Mouse (Mus musculus) heart, postnatal 25 days (tissue): ENCODE measurements around the gene Pde4a. TPM values are rescaled to one million over a fixed set of nuclear protein-coding genes. Genes with fewer than 3 reads are reported as not detected.
"Not testable (repeated sequence)": the region's sequence is repeated elsewhere in the genome, so short reads cannot be mapped to it uniquely, and the experiment has no call there.

ENCODE experiments used
- DNase-seq: peaks from one replicate; pipeline ENCODE4 v3.0.0; 2022; ENCODE audit warnings: low spot score
- intact Hi-C: fragments of 180-260 bp; cut with DNase I; formaldehyde crosslinking; loops from one replicate; pipeline ENCODE4 v1.15.1; 2025
- total RNA-seq, 2 experiments: library from RNA; stranded (reverse); gene quantifications; 2 replicates each; pipeline ENCODE4 v1.2.3; 2021

Gene Pde4a
- total RNA-seq, 2 experiments from 2014 or later = 47.1 to 51.6 TPM

GRCm38 (mm10) chr9:21208626-21209025 is 43.1 kb downstream of the Pde4a start:
- DNase-seq = no peak
- intact Hi-C loops = no loop called here

GRCm38 (mm10) chr9:21210821-21211220 is 45.3 kb downstream of the Pde4a start:
- DNase-seq = no peak
- intact Hi-C loops = no loop called here

GRCm38 (mm10) chr9:21211624-21212023 is 46.1 kb downstream of the Pde4a start:
- intact Hi-C loops = no loop called here
- no peak for DNase-seq

- no peak for DNase-seq
- intact Hi-C loops = no loop called here
Observed at GRCm38 (mm10) chr9:21213617-21214190, 48.2 kb downstream of the Pde4a start.

- no peak for DNase-seq
- intact Hi-C loops = no loop called here
Observed at GRCm38 (mm10) chr9:21216050-21216841, 50.7 kb downstream of the Pde4a start.

GRCm38 (mm10) chr9:21219820-21220219 is 54.3 kb downstream of the Pde4a start:
- intact Hi-C loops = no loop called here
- no peak for DNase-seq

GRCm38 (mm10) chr9:21220490-21221382 is 55.2 kb downstream of the Pde4a start:
- DNase-seq = peak; percentile 78
- intact Hi-C loops = no loop called here

- intact Hi-C loops = no loop called here
- DNase-seq = no peak
Observed at GRCm38 (mm10) chr9:21221383-21221929, 55.9 kb downstream of the Pde4a start.

- intact Hi-C loops, DNase-seq: not testable (repeated sequence)
Observed at GRCm38 (mm10) chr9:21223490-21223889, 58.0 kb downstream of the Pde4a start.

- DNase-seq = no peak
- intact Hi-C loops = loop anchor here (2.0 kb wide), 1 partner anchor 187 kb away; the partner anchor contains the start of gene Qtrt1
Observed at GRCm38 (mm10) chr9:21223906-21224305, 58.4 kb downstream of the Pde4a start.

GRCm38 (mm10) chr9:21224576-21225414 is 59.3 kb downstream of the Pde4a start:
- DNase-seq = no peak
- intact Hi-C loops = loop anchor here (2.0 kb wide), 1 partner anchor 186 kb away; the partner anchor contains the start of gene Qtrt1

- intact Hi-C loops = loop anchor here (2.0 kb wide), 1 partner anchor 185 kb away; the partner anchor contains the start of gene Qtrt1
Observed at GRCm38 (mm10) chr9:21225415-21225758, 59.9 kb downstream of the Pde4a start.

GRCm38 (mm10) chr9:21227342-21227741 is 61.8 kb downstream of the Pde4a start:
- intact Hi-C loops = no loop called here
- DNase-seq = no peak

More at GRCm38 (mm10) chr9:21225415-21225758, 59.9 kb downstream of the Pde4a start:
- DNase-seq = no peak

GRCm38 (mm10) chr9:21231551-21231950 is 66.0 kb downstream of the Pde4a start:
- intact Hi-C loops = no loop called here
- no peak for DNase-seq

- no peak for DNase-seq
- intact Hi-C loops = no loop called here
Observed at GRCm38 (mm10) chr9:21232867-21233266, 67.4 kb downstream of the Pde4a start.

- intact Hi-C loops = no loop called here
- DNase-seq = no peak
Observed at GRCm38 (mm10) chr9:21233366-21233765, 67.9 kb downstream of the Pde4a start.

- DNase-seq = no peak
- intact Hi-C loops = no loop called here
Observed at GRCm38 (mm10) chr9:21233805-21234204, 68.3 kb downstream of the Pde4a start.

- DNase-seq = no peak
- intact Hi-C loops = no loop called here
Observed at GRCm38 (mm10) chr9:21235341-21235740, 69.8 kb downstream of the Pde4a start.

GRCm38 (mm10) chr9:21236991-21237367 is 71.5 kb downstream of the Pde4a start:
- intact Hi-C loops = no loop called here
- no peak for DNase-seq
